Mouse (Mus musculus): ENCODE measurements around the gene Zfp800. TPM values are rescaled to one million over a fixed set of nuclear protein-coding genes. Genes with fewer than 3 reads are reported as not detected.

Zfp800 gene
- total RNA-seq, 2 experiments from 2014 or later: 5.7 to 5.9 TPM

- intact Hi-C loops (cut with DNase I): no loop called here
- DNase-seq: no peak
Measured at GRCm38 (mm10) chr6:28228085-28228484, 169.7 kb downstream of the Zfp800 start.

DNA sequence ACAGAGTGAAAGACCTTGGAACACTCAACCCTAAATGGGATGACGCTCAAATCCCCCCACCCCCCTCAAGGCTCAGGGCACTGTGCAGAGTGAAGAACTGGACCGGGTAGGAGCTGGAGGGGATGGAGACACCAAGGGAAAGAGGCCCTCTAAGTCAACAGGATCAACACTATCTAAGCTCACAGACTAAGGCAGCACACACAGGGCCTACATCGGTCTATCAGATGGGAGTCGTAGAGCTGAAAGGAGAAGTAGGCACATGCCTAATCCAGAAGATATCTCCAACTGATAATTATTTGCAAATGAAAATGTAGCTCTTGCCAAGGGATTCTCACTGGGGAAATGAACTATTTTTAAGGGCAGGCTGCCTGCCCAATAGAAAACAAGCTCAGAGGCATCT, 176.8 kb downstream of the Zfp800 start:
- intact Hi-C loops (cut with DNase I): loop anchor here (1.0 kb wide), 1 partner anchor 16 kb away; no protein-coding TSS in a partner anchor
- no peak for DNase-seq

GRCm38 (mm10) chr6:28218386-28218785, 179.4 kb downstream of the Zfp800 start:
- intact Hi-C loops (cut with DNase I): no loop called here
- no peak for DNase-seq

DNA sequence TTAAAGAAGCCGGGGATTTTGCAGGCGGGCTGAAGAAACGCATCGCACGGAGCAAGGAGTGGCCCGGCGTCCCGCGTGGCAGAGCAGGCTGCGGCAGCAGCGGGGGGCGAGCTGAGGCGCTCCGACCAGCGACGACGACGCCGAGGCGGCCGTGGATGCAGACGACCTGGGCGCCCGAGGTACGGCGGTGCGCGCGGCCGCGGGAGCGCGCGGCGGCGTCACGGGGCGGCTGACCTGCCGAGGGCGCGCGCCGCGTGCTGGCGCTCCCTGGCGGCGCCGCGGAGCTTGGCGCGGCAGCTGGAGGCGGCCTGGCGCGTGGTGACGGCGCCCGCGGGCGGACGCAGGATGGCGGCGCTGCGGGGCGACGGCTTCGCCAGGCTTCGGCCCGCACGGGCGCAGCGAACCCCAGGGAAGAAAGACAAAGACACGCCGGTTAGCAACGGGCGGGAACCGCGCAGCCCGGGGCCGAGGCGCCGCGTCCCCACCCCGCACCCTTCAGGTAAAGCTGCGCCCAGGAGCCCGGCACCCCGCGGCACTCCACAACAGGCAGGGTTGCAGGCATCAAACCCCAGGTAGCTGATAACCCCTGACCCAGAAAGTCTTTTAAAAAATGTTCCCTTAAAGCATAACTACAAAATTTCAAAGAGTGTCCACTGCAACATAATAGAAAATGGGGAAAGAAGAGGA, 182.4 kb downstream of the Zfp800 start:
- DNase-seq: peak; percentile 32 to 33
- intact Hi-C loops (cut with DNase I): no loop called here

- no peak for DNase-seq
- intact Hi-C loops (cut with DNase I): no loop called here
Measured at GRCm38 (mm10) chr6:28214658-28215267, 183.0 kb downstream of the Zfp800 start.

GRCm38 (mm10) chr6:28203454-28203853, 194.4 kb downstream of the Zfp800 start:
- intact Hi-C loops (cut with DNase I): no loop called here
- no peak for DNase-seq

- intact Hi-C loops (cut with DNase I): no loop called here
- DNase-seq: no peak
Measured at GRCm38 (mm10) chr6:28202833-28203232, 195.0 kb downstream of the Zfp800 start.

- intact Hi-C loops (cut with DNase I): no loop called here
- no peak for DNase-seq
Measured at GRCm38 (mm10) chr6:28193901-28194300, 203.9 kb downstream of the Zfp800 start.

- intact Hi-C loops (cut with DNase I): no loop called here
- no peak for DNase-seq
Measured at GRCm38 (mm10) chr6:28191935-28192334, 205.9 kb downstream of the Zfp800 start.

Other genes with a start within 250 kb of the Zfp800 start
- gene Arf5, start 25.6 kb upstream of the Zfp800 start, total RNA-seq (2021): 10 to 100 TPM; 74.6 to 77.3 TPM
- not detected for gene Fscn3, start 29.8 kb upstream of the Zfp800 start, total RNA-seq (2021)
- gene Gcc1, start 30.4 kb upstream of the Zfp800 start, total RNA-seq (2021): 1 to 10 TPM; 4.8 to 5.9 TPM
- gene Pax4, start 51.3 kb upstream of the Zfp800 start, total RNA-seq (2021): not detected
- gene Snd1, start 77.1 kb upstream of the Zfp800 start, total RNA-seq (2021): 10 to 100 TPM; 38.8 to 38.9 TPM

Data from gastrocnemius, postnatal 36 days (tissue).